Mouse (Mus musculus) heart, adult 18-20 months (tissue): Measurements from ENCODE around the gene Bub1b. TPM values are rescaled to one million over a fixed set of nuclear protein-coding genes. Genes with fewer than 3 reads are reported as not detected.

Experiments used
- DNase-seq, 2 experiments: peaks; one replicate each; pipeline ENCODE4 v3.0.0; 2021 to 2022; ENCODE audit warnings: mixed read lengths in 1 of 2
- long read RNA-seq, 2 experiments: library from polyadenylated mRNA; stranded (forward); transcript quantifications; one replicate each; pipeline ENCODE4 v2.0.0; 2021
- total RNA-seq, 2 experiments: library from RNA; stranded (reverse); gene quantifications; 2 replicates each; pipeline ENCODE4 v1.2.3; 2021

Bub1b gene
- total RNA-seq = 1 to 10 TPM in 1 of 2 experiments, under 1 TPM in 1; 0.82 to 1.8 TPM
- long read RNA-seq, experiment 1 = 0 reads
- long read RNA-seq, experiment 2, partial matches to known transcripts = 0 of 1 reads
- long read RNA-seq, experiment 2, other reads (novel, unspliced or antisense) = 0 of 1 reads

- peak; percentile 94 to 96 for DNase-seq
Measured at GRCm38 (mm10) chr2:118597673-118598568, at the start of gene Bub1b. Bub1b (plus strand) TSS chr2:118598211.

GRCm38 (mm10) chr2:118548421-118549221, 49.4 kb upstream of the Bub1b start:
- peak in 1 of 2 experiments; percentile 61 for DNase-seq

DNA sequence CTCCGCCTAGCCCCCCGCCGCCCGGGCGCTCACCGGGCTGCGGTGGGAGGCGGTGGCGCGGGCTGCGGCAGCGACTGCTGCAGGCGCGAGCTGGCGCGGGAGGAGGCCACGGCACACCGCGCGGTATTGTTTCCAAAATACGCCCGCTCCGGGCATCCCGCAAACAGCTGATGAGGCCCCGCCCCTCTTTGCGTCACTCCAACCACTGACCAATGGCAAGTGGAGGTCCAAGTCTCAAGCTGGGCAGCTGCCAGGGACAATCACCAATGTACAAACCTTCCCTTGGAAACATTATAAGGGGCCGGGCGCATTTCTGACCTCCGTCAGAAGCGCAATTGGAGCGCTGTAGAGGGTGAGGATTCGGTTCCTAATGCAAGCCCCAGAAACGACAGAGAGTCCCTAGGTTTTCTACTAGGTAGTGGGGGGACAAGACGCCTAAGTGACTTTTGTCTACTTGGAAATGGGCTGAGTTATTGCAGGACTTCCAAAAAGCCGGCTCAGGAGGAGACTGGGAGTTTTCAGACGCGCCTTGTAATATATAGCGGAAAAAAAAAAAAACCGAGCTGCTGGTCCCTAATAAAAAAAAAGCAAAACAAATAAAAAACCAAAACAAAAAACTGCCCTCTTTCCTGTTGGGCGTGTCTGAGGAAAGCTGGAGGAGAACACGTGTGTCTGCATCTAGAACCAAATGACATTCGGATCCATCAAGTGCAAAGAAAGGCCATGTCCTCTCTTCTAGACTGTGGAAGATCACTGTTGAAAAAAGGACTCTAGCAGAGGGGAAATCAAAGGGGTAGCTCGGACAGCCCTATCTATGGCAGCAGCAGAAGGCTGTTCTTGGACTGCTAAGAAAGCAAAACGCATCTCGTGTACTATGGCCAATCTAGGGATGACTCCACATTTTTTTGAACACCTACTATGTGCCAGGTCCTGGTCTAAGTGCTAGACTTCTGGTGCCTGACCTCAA, 48.2 kb upstream of the Bub1b start, which contains the start of gene Bmf:
Bmf (minus strand) TSS at position 181 of the 967 bp plus-strand sequence.
- DNase-seq = peak; percentile 100

DNA sequence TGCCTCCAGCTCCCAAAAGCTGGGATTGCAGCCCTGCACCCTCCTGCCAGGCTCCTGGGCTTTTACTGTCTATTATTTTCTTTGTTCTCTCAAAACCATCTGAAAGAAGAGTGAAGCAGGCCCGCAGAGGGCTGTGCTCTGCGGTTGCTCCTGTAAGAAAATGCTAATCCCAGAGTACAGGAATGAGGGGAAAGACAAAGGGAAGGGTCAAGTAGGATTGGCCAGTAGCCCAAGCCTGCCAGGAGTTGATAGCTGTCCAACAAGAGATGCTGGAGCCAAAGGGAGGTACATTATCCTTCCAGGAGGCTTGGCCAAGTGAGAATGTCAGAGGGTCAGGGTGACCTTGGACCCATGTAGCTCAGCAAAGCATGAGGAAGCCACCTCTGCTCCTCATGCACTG, 46.4 kb upstream of the Bub1b start:
- no peak for DNase-seq

DNA sequence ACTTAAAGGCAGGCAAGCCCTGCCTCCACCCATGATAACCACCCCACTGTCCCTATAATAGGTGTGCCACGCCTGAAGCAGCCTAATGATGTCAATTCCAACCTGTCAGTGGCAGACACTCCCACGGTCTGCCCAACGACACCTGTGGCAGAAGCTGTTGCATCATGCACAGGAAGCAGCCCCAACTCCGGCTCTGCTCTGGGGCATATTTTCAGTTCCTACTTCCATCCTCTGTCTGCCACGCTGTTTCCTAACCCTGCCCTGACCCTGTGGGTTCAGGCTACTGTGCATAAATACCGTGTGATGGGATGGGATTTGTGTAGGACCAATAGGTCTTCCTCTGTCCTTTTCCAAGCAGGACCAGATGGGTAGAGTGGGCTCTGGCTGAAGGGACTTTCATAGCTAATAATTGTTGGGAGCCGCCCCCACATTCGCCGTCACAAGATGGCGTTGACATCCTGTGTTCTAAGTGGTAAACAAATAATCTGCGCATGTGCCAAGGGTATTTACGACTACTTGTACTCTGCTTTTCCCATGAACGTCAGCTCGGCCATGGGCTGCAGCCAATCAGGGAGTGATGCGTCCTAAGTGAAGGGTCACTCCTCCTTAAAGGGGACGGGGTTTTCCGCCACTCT, 43.5 kb upstream of the Bub1b start:
- peak; percentile 74 to 82 for DNase-seq

GRCm38 (mm10) chr2:118558426-118558825, 39.6 kb upstream of the Bub1b start:
- DNase-seq = no peak

DNA sequence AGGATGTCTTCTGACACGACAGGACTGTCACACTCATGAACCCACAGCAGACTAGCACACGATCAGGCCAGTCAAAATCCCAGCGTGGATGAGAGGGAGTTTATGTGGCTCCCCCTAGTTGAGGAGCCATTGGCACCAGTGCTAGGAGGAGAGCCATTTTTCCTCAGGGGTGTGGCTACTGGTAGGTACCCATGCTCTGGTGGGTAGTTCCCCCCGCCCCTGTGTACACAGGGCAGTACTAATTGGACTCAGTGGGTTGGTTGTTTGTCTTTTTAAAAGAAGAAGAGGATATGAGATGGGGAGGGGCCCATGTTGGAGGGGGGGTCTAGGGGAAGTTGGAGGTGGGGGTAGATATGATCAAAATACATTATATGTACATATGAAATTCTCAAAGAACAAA, 36.0 kb upstream of the Bub1b start:
- no peak for DNase-seq

GRCm38 (mm10) chr2:118562431-118562830, 35.6 kb upstream of the Bub1b start:
- DNase-seq = no peak

GRCm38 (mm10) chr2:118567179-118567578, 30.8 kb upstream of the Bub1b start:
- no peak for DNase-seq

DNA sequence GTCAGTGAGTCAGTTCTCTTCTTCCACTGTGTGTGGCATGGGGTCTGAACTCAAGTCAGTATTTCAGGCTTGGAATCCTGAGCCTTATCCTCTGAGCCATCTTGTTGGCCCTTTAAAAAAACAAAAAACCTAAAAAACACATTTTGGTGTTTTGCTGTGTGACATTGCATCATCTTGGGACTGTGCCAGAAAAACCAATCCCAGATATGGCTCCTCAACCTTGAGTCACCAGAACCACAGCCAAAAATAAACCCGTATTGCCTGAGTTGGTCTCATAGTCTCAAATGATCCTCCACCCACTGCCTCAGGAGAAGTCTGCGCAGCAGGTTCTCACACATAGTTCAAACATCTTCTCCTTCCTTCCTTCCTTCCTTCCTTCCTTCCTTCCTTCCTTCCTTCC, 27.1 kb upstream of the Bub1b start:
- peak in 1 of 2 experiments; percentile 22 for DNase-seq

DNA sequence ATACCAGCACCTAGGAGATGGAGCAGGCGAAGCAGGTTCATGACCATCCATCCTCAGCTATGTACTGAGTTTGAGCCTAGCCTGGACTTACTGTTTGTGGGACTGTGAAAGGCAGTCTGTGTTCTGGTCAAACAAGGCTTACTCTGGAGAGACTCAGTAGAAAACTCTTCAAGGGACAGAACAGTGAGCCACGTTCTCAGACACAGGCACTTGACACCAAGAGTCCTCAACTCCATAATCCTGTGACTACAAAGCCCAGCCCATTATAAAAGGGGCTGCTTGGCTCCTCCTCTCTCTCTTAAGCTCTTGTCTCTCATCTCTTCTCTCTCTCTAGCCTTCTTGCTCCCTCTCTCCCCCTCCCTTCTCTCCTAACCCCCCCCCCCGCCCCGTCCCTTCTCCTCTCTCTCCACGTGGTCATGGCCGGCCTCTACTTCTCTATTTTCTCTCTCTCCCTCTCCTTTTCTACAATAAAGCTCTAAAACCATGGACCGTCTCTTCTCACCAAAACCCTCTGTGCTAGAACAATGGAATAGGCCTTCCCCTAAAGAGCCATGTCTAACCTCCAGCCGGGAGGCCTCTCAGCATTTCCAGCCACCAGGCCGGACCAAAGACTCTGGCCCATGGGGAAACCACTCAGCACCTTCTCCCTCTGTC, 25.7 kb upstream of the Bub1b start:
- DNase-seq = no peak

- no peak for DNase-seq
Measured at GRCm38 (mm10) chr2:118573135-118573534, 24.9 kb upstream of the Bub1b start.

DNA sequence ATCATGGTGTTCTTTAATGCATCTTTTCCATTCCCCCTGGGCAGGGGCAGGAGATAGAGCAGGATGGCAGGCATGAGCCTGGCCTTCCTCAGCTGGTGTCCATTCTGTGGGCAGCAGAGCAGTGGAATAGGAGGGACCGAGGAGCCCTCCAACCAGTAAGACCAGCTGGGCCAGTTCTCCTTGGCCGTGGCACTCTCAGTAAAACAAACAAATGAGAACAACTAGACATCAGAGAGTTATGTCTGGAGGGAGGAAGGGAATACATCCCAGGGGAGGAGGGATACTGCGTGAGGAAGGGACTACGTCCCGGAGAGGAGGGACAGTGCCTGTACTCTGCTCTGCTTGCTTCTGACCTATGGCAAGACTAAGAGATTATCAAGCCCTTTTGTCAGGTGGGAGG, 12.0 kb upstream of the Bub1b start:
- no peak for DNase-seq

GRCm38 (mm10) chr2:118587686-118588085, 10.3 kb upstream of the Bub1b start:
- no peak for DNase-seq

GRCm38 (mm10) chr2:118591083-118591482, 6.9 kb upstream of the Bub1b start:
- DNase-seq = no peak

- no peak for DNase-seq
Measured at GRCm38 (mm10) chr2:118599087-118599486, 1.1 kb downstream of the Bub1b start.

DNA sequence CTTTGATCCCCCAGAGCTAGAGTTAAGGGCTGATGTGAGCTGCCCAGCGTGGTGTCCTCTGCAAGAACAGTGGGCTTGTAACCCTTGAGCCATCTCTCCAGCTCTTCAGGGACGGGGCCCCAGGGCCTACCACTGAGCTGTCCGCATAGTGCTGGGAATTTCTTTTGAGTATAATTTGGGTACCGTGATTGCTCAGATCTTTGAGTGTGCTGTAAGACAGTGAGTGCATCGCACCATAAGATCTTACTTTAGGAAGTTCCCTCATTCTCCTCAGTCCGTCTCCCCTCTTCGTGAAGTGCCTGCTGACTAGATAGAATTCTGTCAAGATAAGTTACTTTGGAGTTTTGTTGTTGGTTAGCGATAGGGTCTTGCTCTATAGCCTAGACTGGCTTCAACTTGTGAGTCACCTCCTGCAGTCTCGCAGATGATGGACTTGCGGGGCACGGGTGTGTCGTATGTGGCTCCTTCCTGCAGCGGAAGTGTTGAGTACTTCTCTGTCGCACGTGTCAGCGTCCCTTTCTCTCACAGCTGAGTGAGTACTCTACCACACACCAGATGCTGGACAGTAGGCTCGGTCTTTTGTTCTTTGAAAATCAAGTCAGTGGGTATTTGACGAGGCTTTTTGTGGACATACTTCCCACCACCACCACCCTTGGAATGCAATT, 3.7 kb downstream of the Bub1b start:
- DNase-seq = no peak

- no peak for DNase-seq
Measured at GRCm38 (mm10) chr2:118604091-118604490, 6.1 kb downstream of the Bub1b start.

DNA sequence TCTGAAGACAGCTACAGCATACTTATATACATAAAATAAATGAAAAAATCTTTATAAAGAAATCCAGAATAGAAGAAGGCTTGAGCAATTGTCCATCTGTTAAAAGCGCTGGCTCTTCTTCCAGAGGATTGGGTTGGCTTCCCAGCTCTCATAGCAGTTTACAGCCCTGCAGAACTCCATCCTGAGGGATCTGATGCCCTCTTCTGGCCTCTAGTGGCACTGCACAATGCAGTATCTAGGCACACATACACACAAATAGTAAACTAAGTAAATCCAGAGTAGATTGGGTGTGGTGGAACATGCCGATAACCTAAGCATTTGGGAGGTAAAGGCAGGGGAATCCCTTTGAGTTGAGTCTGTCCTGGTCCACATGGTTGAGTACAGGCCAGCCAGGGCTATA, 8.0 kb downstream of the Bub1b start:
- DNase-seq = peak; percentile 22 to 66

DNA sequence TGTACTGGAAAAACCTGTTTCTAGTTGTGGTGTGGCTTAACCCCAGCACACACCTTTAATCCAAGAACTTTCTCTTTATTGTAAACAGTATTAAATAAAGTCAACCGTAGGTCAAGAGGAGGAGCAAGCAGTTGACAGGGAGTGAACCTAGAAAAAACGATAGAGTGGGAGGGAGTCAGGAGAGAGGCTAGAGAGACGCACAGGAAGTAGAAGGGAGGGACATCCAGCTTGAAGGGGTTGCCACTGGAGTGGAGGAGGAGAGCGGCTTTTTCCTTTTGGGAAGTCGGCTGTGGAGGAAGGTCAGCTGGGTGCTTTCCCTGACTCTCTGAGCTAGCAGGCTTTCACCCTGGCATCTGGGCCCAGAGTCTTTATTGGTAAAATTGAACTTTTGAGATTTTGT, 9.0 kb downstream of the Bub1b start:
- DNase-seq = peak in 1 of 2 experiments; percentile 4
